Mouse (Mus musculus): ENCODE results near the gene Ccdc170.

DNA sequence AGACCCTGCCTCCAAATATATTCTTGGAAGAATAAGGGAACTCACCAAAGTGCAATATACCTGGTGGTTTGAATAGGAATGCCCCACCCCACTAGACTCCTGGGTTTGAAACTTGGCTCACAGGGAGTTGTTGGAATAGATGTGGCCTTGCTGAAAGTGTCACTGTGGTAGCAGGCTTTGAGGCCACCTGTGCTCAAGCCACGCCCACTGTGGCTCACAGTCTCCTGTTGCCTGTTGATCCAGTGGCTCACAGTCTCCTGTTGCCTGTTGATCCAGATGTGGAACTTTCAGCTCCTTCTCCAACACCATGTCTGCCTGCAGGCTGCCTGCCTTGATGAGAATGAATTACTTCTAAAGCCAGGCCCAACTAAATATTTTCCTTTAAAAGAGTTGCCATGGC, 1.5 kb downstream of the Ccdc170 start:
- TF ChIP-seq CTCF (IDR thresholded peaks at IDR 0.05; ENCODE audit: low read depth) (no peak), EP300 (IDR thresholded peaks at IDR 0.05; ENCODE audit: low read depth) (no peak)
